Mouse (Mus musculus): ENCODE measurements around the gene Rufy1.

Gene Rufy1

GRCm38 (mm10) chr11:50379023-50379752 is 51.7 kb downstream of the Rufy1 start:
- Histone ChIP-seq H3K9me3 (ENCODE audit: low read length) (no peaks in the 10 kb centered on the region), H3K27me3 (ENCODE audit: insufficient read depth, low read length) (peaks cover 21% of the 10 kb centered on the region), H3K4me3 (replicated peaks; ENCODE audit: low read length) (peak overlapping the region; percentile 98), H3K36me3 (ENCODE audit: insufficient read depth, low read length) (peaks cover 49% of the 10 kb centered on the region), H3K4me1 (replicated peaks; ENCODE audit: low read depth, low read length) (peaks cover 40% of the 10 kb centered on the region)
- no peak for TF ChIP-seq CTCF (conservative IDR thresholded peaks at IDR 0.05; ENCODE audit: low read length)
- no peak for TF ChIP-seq POU5F1 (IDR thresholded peaks at IDR 0.05; ENCODE audit: borderline replicate concordance, low read length)
- no peak for TF ChIP-seq NANOG (IDR thresholded peaks at IDR 0.05; ENCODE audit: borderline replicate concordance, low read length)

GRCm38 (mm10) chr11:50377892-50378684 is 52.8 kb downstream of the Rufy1 start:
- Histone ChIP-seq H3K36me3 (ENCODE audit: insufficient read depth, low read length) (peaks cover 41% of the 10 kb centered on the region), H3K9me3 (ENCODE audit: low read length) (no peaks in the 10 kb centered on the region), H3K4me1 (replicated peaks; ENCODE audit: low read depth, low read length) (peaks cover 40% of the 10 kb centered on the region), H3K4me3 (replicated peaks; ENCODE audit: low read length) (peak overlapping the region; percentile 98), H3K27me3 (ENCODE audit: insufficient read depth, low read length) (peaks cover 21% of the 10 kb centered on the region)
- no peak for TF ChIP-seq NANOG (IDR thresholded peaks at IDR 0.05; ENCODE audit: borderline replicate concordance, low read length)
- TF ChIP-seq POU5F1 (IDR thresholded peaks at IDR 0.05; ENCODE audit: borderline replicate concordance, low read length): no peak
- TF ChIP-seq CTCF (conservative IDR thresholded peaks at IDR 0.05; ENCODE audit: low read length): no peak

- Histone ChIP-seq H3K27me3 (ENCODE audit: insufficient read depth, low read length) (peaks cover 23% of the 10 kb centered on the region), H3K4me3 (replicated peaks; ENCODE audit: low read length) (peak within 1 kb of the TSS; percentile 98), H3K4me1 (replicated peaks; ENCODE audit: low read depth, low read length) (peaks cover 37% of the 10 kb centered on the region), H3K36me3 (ENCODE audit: insufficient read depth, low read length) (peaks cover 32% of the 10 kb centered on the region), H3K9me3 (ENCODE audit: low read length) (no peaks in the 10 kb centered on the region)
- no peak for TF ChIP-seq NANOG (IDR thresholded peaks at IDR 0.05; ENCODE audit: borderline replicate concordance, low read length)
- TF ChIP-seq POU5F1 (IDR thresholded peaks at IDR 0.05; ENCODE audit: borderline replicate concordance, low read length): no peak
- TF ChIP-seq CTCF (conservative IDR thresholded peaks at IDR 0.05; ENCODE audit: low read length): no peak
These were observed 53.7 kb downstream of the Rufy1 start, which contains the start of gene Hnrnph1 for GRCm38 (mm10) chr11:50376911-50377891. Gene Hnrnph1, plus strand, starts transcription at chr11:50376990.

DNA sequence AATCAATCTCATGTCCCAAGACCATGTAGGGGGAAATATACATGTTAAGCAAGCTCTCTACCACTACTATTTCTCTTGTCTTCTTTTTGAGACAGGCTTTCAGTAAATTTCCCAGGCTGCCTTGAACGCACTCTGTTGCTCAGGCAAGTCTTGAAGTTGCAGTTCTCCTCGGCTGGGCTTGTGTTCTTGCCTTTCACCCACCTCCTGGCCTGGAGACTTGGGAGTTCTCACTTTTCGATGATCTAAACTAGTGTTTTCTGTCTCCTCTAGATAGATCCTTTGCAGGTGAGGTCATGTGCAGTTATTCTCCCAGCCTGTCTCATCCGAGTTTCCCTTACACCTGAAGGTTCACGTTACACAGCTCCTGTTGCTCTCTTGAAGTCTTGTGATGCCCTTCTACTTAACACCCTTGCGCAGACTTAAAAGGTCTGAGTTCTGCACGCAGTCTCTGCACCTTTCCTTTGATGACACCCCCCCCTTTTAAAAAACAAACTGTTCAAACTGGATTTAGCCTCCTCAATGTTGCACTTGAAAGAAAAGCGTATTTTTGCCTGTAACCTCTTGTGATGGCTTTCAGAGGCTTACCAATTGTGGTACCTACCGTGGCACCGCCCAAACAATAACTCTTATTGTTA is 54.7 kb downstream of the Rufy1 start:
- Histone ChIP-seq H3K4me3 (replicated peaks; ENCODE audit: low read length) (peak overlapping the region; percentile 98), H3K36me3 (ENCODE audit: insufficient read depth, low read length) (peaks cover 23% of the 10 kb centered on the region), H3K4me1 (replicated peaks; ENCODE audit: low read depth, low read length) (peaks cover 40% of the 10 kb centered on the region), H3K27me3 (ENCODE audit: insufficient read depth, low read length) (peaks cover 28% of the 10 kb centered on the region), H3K9me3 (ENCODE audit: low read length) (no peaks in the 10 kb centered on the region)
- no peak for TF ChIP-seq POU5F1 (IDR thresholded peaks at IDR 0.05; ENCODE audit: borderline replicate concordance, low read length)
- no peak for TF ChIP-seq CTCF (conservative IDR thresholded peaks at IDR 0.05; ENCODE audit: low read length)
- no peak for TF ChIP-seq NANOG (IDR thresholded peaks at IDR 0.05; ENCODE audit: borderline replicate concordance, low read length)

- Histone ChIP-seq H3K9me3 (ENCODE audit: low read length) (no peaks in the 10 kb centered on the region), H3K27me3 (ENCODE audit: insufficient read depth, low read length) (peaks cover 28% of the 10 kb centered on the region), H3K4me3 (replicated peaks; ENCODE audit: low read length) (no peak overlapping the region), H3K36me3 (ENCODE audit: insufficient read depth, low read length) (peaks cover 19% of the 10 kb centered on the region), H3K4me1 (replicated peaks; ENCODE audit: low read depth, low read length) (peaks cover 43% of the 10 kb centered on the region)
- TF ChIP-seq NANOG (IDR thresholded peaks at IDR 0.05; ENCODE audit: borderline replicate concordance, low read length): no peak
- no peak for TF ChIP-seq CTCF (conservative IDR thresholded peaks at IDR 0.05; ENCODE audit: low read length)
- TF ChIP-seq POU5F1 (IDR thresholded peaks at IDR 0.05; ENCODE audit: borderline replicate concordance, low read length): no peak
These were observed 55.5 kb downstream of the Rufy1 start for GRCm38 (mm10) chr11:50375421-50375820.

- H3K4me3 ChIP-seq (replicated peaks; ENCODE audit: low read length): no peak overlapping the region
- H3K9me3 ChIP-seq (ENCODE audit: low read length): no peaks in the 10 kb centered on the region
- peaks cover 44% of the 10 kb centered on the region for H3K4me1 ChIP-seq (replicated peaks; ENCODE audit: low read depth, low read length)
- H3K27me3 ChIP-seq (ENCODE audit: insufficient read depth, low read length): peaks cover 28% of the 10 kb centered on the region
- H3K36me3 ChIP-seq (ENCODE audit: insufficient read depth, low read length): peaks cover 10% of the 10 kb centered on the region
- TF ChIP-seq POU5F1 (IDR thresholded peaks at IDR 0.05; ENCODE audit: borderline replicate concordance, low read length): no peak
- TF ChIP-seq CTCF (conservative IDR thresholded peaks at IDR 0.05; ENCODE audit: low read length): no peak
- TF ChIP-seq NANOG (IDR thresholded peaks at IDR 0.05; ENCODE audit: borderline replicate concordance, low read length): no peak
These were observed 56.5 kb downstream of the Rufy1 start for GRCm38 (mm10) chr11:50374286-50375015.

GRCm38 (mm10) chr11:50373621-50374020 is 57.3 kb downstream of the Rufy1 start:
- TF ChIP-seq CTCF (conservative IDR thresholded peaks at IDR 0.05; ENCODE audit: low read length): no peak
- H3K27me3 ChIP-seq (ENCODE audit: insufficient read depth, low read length): peaks cover 28% of the 10 kb centered on the region
- no peaks in the 10 kb centered on the region for H3K9me3 ChIP-seq (ENCODE audit: low read length)
- no peak overlapping the region for H3K4me3 ChIP-seq (replicated peaks; ENCODE audit: low read length)
- peaks cover 1% of the 10 kb centered on the region; the same call in 1 of the 2 replicates for H3K36me3 ChIP-seq (ENCODE audit: insufficient read depth, low read length)
- peaks cover 45% of the 10 kb centered on the region for H3K4me1 ChIP-seq (replicated peaks; ENCODE audit: low read depth, low read length)
